Mouse (Mus musculus): Measurements from ENCODE around the gene Golga2.

GRCm38 (mm10) chr2:32322754-32323741, 35.9 kb downstream of the Golga2 start:
- TF ChIP-seq CTCF (IDR thresholded peaks at IDR 0.05; ENCODE audit: borderline replicate concordance, insufficient read depth, low read length): no peak
- no peak for TF ChIP-seq POLR2A (IDR thresholded peaks at IDR 0.05; ENCODE audit: low read depth, low read length)
